Mouse (Mus musculus): ENCODE results near the gene Trpt1. TPM values are rescaled to one million over a fixed set of nuclear protein-coding genes. Genes with fewer than 3 reads are reported as not detected.
A peak's percentile ranks its signal among the peaks of the same experiment; 100 is the strongest.

The Trpt1 gene
- polyA plus RNA-seq, 1 experiment from 2014 or later: 10.1 TPM

DNA sequence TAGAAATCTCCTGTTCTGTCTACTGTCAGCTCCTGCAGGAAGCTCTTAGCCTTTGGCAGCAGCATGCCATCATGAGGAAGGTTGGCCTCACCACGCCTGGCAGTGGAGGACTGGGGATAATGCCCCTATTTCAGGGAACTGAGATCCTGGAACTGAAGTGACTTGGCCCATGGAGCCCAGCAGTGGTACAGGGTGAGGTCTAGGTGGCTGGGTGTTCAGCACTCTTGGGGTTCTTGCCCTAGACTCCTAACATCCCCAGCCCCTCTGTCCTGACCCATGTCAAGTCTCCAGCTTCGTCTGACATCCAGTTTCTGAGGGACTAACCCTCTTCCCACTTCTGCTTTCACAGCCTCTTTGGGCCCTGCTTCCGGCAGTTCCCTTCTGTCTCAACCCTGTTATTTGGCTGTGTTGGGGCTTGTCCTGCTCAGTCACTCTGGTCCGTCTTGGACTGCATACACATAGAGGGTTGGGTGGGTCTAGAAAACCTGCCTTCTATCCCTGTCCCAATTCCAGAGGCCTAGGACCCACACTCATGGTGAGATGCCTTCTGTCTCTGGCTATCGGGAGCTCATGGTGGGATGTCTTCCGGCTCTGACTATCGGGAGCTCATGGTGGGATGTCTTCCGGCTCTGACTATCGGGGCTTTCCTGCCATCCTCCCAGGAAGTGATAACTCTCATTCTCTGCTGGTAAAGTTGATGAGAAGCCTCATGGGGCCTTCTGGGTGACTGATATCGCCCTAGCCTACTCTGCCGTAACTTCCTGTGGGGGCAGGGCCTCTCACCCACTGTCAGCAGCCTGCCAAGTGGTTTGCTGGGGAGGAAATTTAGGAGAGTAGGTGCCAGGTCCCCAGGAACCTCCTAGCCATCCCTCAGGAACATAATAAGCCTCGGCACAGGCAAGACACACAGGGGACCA lies 21.9 kb downstream of the Trpt1 start:
- no peak overlapping the region for H3K27ac ChIP-seq (replicated peaks; ENCODE audit: low read depth, low read length)
- no peaks in the 10 kb centered on the region for H3K4me1 ChIP-seq (ENCODE audit: control insufficient read depth, insufficient read depth, low read length)
- 85% methylated on average over 12 of the region's 12 CpGs for WGBS
- ATAC-seq (ENCODE audit: low read depth) (no peak), DNase-seq (ENCODE audit: low spot score) (no peak)
- H3K9me3 ChIP-seq (ENCODE audit: control insufficient read depth, low read length): no peaks in the 10 kb centered on the region
- no peak overlapping the region for H3K4me3 ChIP-seq (ENCODE audit: low read depth, low read length)
- H3K4me2 ChIP-seq (ENCODE audit: low read depth, low read length): no peak overlapping the region
- no peak overlapping the region for H3K9ac ChIP-seq (ENCODE audit: low read depth, low read length)
- H3K36me3 ChIP-seq (ENCODE audit: control insufficient read depth, insufficient read depth, low read length): peaks cover 43% of the 10 kb centered on the region
- H3K27me3 ChIP-seq (replicated peaks; ENCODE audit: control insufficient read depth, insufficient read depth, low read length): no peaks in the 10 kb centered on the region

DNA sequence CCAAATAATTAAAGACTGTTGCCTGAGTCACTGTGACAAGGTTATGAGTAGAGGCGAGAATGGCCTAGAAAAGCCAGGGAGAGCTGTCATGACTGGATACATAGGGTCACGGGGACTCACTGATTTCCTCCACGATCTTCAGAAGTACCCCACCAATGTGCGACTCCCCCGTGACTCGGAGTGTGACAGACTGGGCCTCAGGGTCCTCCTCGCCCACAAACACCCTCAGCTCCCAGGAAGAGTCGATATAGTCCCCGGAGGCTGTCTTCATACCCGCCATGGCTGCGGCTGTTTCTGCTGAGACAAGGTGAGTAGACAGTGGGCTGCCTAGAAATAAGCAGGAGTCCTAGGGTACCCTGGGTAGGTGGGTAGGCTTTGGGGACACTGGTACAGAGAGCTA lies 22.6 kb downstream of the Trpt1 start:
- DNase-seq (ENCODE audit: low spot score) (no peak), ATAC-seq (ENCODE audit: low read depth) (no peak)
- Histone ChIP-seq H3K27me3 (replicated peaks; ENCODE audit: control insufficient read depth, insufficient read depth, low read length) (no peaks in the 10 kb centered on the region), H3K4me3 (ENCODE audit: low read depth, low read length) (no peak overlapping the region), H3K36me3 (ENCODE audit: control insufficient read depth, insufficient read depth, low read length) (peaks cover 51% of the 10 kb centered on the region), H3K27ac (replicated peaks; ENCODE audit: low read depth, low read length) (no peak overlapping the region; the same call in 1 of the 2 replicates), H3K4me1 (ENCODE audit: control insufficient read depth, insufficient read depth, low read length) (no peaks in the 10 kb centered on the region), H3K4me2 (ENCODE audit: low read depth, low read length) (no peak overlapping the region), H3K9ac (ENCODE audit: low read depth, low read length) (no peak overlapping the region), H3K9me3 (ENCODE audit: control insufficient read depth, low read length) (no peaks in the 10 kb centered on the region)
- WGBS: 83% methylated on average over 11 of the region's 11 CpGs

DNA sequence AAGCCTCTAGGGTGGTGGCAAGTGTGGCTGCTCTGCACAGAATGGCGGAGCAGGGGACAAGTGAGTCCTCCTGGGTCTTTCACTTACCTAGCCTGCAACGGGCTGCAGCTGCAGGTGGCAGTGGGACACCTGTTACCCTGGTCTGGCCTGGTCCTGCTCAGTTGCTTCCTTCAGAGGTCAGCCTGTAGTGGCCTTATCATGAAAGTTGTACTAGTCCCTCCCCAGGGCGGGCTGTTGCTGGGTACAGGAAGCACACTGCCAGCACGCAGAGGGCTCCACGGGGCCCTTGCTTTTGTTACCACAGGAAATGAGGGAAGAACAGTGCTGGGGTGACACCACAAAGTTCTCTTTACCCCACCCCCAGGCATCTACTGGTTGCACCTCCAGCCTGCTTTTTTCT lies 23.3 kb downstream of the Trpt1 start, which contains the start of gene Fermt3:
Fermt3 (minus strand) TSS at position 279 of the 400 bp plus-strand sequence.
- ATAC-seq (ENCODE audit: low read depth) (0 out of 2 replicates have a peak, but pooled peaks have one; percentile 28), DNase-seq (ENCODE audit: low spot score) (peak; percentile 17)
- Histone ChIP-seq H3K36me3 (ENCODE audit: control insufficient read depth, insufficient read depth, low read length) (peaks cover 57% of the 10 kb centered on the region), H3K4me3 (ENCODE audit: low read depth, low read length) (no peak within 1 kb of the TSS), H3K4me1 (ENCODE audit: control insufficient read depth, insufficient read depth, low read length) (no peaks in the 10 kb centered on the region), H3K9ac (ENCODE audit: low read depth, low read length) (no peak within 1 kb of the TSS), H3K9me3 (ENCODE audit: control insufficient read depth, low read length) (no peaks in the 10 kb centered on the region), H3K27me3 (replicated peaks; ENCODE audit: control insufficient read depth, insufficient read depth, low read length) (no peaks in the 10 kb centered on the region), H3K4me2 (ENCODE audit: low read depth, low read length) (no peak within 1 kb of the TSS), H3K27ac (replicated peaks; ENCODE audit: low read depth, low read length) (no peak within 1 kb of the TSS; the same call in 1 of the 2 replicates)
- WGBS: 86% methylated on average over 5 of the region's 5 CpGs

GRCm38 (mm10) chr19:7020224-7020641 lies 24.3 kb downstream of the Trpt1 start:
- Histone ChIP-seq H3K36me3 (ENCODE audit: control insufficient read depth, insufficient read depth, low read length) (peaks cover 62% of the 10 kb centered on the region), H3K9me3 (ENCODE audit: control insufficient read depth, low read length) (no peaks in the 10 kb centered on the region), H3K4me3 (ENCODE audit: low read depth, low read length) (no peak overlapping the region), H3K27ac (replicated peaks; ENCODE audit: low read depth, low read length) (no peak overlapping the region), H3K27me3 (replicated peaks; ENCODE audit: control insufficient read depth, insufficient read depth, low read length) (no peaks in the 10 kb centered on the region), H3K9ac (ENCODE audit: low read depth, low read length) (no peak overlapping the region), H3K4me2 (ENCODE audit: low read depth, low read length) (no peak overlapping the region), H3K4me1 (ENCODE audit: control insufficient read depth, insufficient read depth, low read length) (no peaks in the 10 kb centered on the region)
- 44% methylated on average over 3 of the region's 3 CpGs for WGBS
- DNase-seq (ENCODE audit: low spot score) (peak; percentile 61), ATAC-seq (ENCODE audit: low read depth) (peak; percentile 73)

DNA sequence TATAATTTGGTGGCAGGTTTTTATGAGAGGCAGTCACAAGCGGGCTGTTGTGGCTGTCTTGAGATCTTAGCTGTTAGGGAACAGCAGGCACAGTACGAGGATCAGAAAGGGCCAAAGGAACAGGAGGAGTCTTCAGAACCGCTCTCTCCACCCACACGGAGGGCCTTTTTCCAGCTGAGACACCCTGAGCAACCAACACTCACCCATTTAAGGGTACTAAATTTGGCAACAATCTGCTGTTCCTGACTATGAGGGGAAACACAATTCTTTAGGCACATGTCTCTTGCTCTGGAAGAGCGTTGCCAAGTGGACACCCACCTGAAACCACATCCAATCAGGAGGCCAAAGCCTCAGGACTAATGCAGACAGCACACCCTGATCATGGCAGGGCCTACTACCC lies 33.6 kb downstream of the Trpt1 start:
- Histone ChIP-seq H3K4me2 (ENCODE audit: low read depth, low read length) (no peak overlapping the region), H3K36me3 (ENCODE audit: control insufficient read depth, insufficient read depth, low read length) (peaks cover 99% of the 10 kb centered on the region), H3K27me3 (replicated peaks; ENCODE audit: control insufficient read depth, insufficient read depth, low read length) (no peaks in the 10 kb centered on the region), H3K27ac (replicated peaks; ENCODE audit: low read depth, low read length) (no peak overlapping the region), H3K9me3 (ENCODE audit: control insufficient read depth, low read length) (no peaks in the 10 kb centered on the region), H3K9ac (ENCODE audit: low read depth, low read length) (no peak overlapping the region), H3K4me3 (ENCODE audit: low read depth, low read length) (no peak overlapping the region), H3K4me1 (ENCODE audit: control insufficient read depth, insufficient read depth, low read length) (no peaks in the 10 kb centered on the region)
- no peak for ATAC-seq (ENCODE audit: low read depth)
- 95% methylated on average over 5 of the region's 5 CpGs for WGBS
- no peak for DNase-seq (ENCODE audit: low spot score)

DNA sequence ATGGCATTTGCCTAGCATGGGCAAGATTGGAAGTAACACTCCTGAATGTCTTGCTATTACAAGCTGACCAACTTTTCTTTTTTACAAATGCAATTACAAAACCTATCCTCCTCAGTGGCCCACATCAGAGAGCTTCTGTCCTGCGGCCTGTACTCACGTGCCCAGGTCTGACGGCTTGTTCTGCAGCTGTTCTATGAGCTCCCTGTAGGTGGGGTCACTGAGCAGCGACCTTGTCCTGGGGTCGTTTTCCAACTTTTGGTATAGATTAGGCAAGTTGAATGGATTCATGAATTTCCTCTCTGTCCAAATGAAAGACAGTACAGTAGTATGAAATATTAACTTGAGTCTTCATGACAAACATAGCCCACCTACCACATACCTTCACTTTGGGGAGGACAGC lies 38.1 kb downstream of the Trpt1 start:
- WGBS: 94% methylated on average over 5 of the region's 5 CpGs
- no peaks in the 10 kb centered on the region for H3K9me3 ChIP-seq (ENCODE audit: control insufficient read depth, low read length)
- H3K9ac ChIP-seq (ENCODE audit: low read depth, low read length): no peak overlapping the region
- no peak overlapping the region for H3K27ac ChIP-seq (replicated peaks; ENCODE audit: low read depth, low read length)
- no peak overlapping the region for H3K4me3 ChIP-seq (ENCODE audit: low read depth, low read length)
- H3K4me2 ChIP-seq (ENCODE audit: low read depth, low read length): no peak overlapping the region
- DNase-seq (ENCODE audit: low spot score) (no peak), ATAC-seq (ENCODE audit: low read depth) (no peak)
- no peaks in the 10 kb centered on the region for H3K27me3 ChIP-seq (replicated peaks; ENCODE audit: control insufficient read depth, insufficient read depth, low read length)
- H3K4me1 ChIP-seq (ENCODE audit: control insufficient read depth, insufficient read depth, low read length): peaks cover 9% of the 10 kb centered on the region
- H3K36me3 ChIP-seq (ENCODE audit: control insufficient read depth, insufficient read depth, low read length): peaks cover 68% of the 10 kb centered on the region

- H3K27me3 ChIP-seq (replicated peaks; ENCODE audit: control insufficient read depth, insufficient read depth, low read length): no peaks in the 10 kb centered on the region
- ATAC-seq (ENCODE audit: low read depth) (peak; percentile 5), DNase-seq (ENCODE audit: low spot score) (peak; percentile 67)
- 3% methylated on average over 19 of the region's 35 CpGs for WGBS
- H3K4me3 ChIP-seq (ENCODE audit: low read depth, low read length): peak overlapping the region; percentile 93
- H3K4me2 ChIP-seq (ENCODE audit: low read depth, low read length): peak overlapping the region; percentile 85
- peaks cover 13% of the 10 kb centered on the region for H3K4me1 ChIP-seq (ENCODE audit: control insufficient read depth, insufficient read depth, low read length)
- peak overlapping the region; percentile 90 for H3K9ac ChIP-seq (ENCODE audit: low read depth, low read length)
- H3K36me3 ChIP-seq (ENCODE audit: control insufficient read depth, insufficient read depth, low read length): peaks cover 18% of the 10 kb centered on the region
- peak overlapping the region; percentile 85 for H3K27ac ChIP-seq (replicated peaks; ENCODE audit: low read depth, low read length)
- no peaks in the 10 kb centered on the region for H3K9me3 ChIP-seq (ENCODE audit: control insufficient read depth, low read length)
Observed at GRCm38 (mm10) chr19:7039088-7039720, 43.3 kb downstream of the Trpt1 start.

GRCm38 (mm10) chr19:7039841-7040636 lies 44.1 kb downstream of the Trpt1 start, which contains the start of gene Stip1:
Gene Stip1 (minus strand): TSS chr19:7039967.
- Histone ChIP-seq H3K4me3 (ENCODE audit: low read depth, low read length) (peak within 1 kb of the TSS; percentile 93), H3K27me3 (replicated peaks; ENCODE audit: control insufficient read depth, insufficient read depth, low read length) (no peaks in the 10 kb centered on the region), H3K4me1 (ENCODE audit: control insufficient read depth, insufficient read depth, low read length) (peaks cover 13% of the 10 kb centered on the region), H3K27ac (replicated peaks; ENCODE audit: low read depth, low read length) (peak within 1 kb of the TSS; percentile 92), H3K9ac (ENCODE audit: low read depth, low read length) (peak within 1 kb of the TSS; percentile 90), H3K4me2 (ENCODE audit: low read depth, low read length) (peak within 1 kb of the TSS; percentile 91), H3K36me3 (ENCODE audit: control insufficient read depth, insufficient read depth, low read length) (peaks cover 9% of the 10 kb centered on the region), H3K9me3 (ENCODE audit: control insufficient read depth, low read length) (no peaks in the 10 kb centered on the region)
- peak; percentile 99 for ATAC-seq (ENCODE audit: low read depth)
- WGBS: under 1% methylated on average over 45 of the region's 49 CpGs
- peak; percentile 100 for DNase-seq (ENCODE audit: low spot score)
